Mouse (Mus musculus) brain, embryonic 14.5 days (tissue): Measurements from ENCODE around the gene Snx33.

Experiments used
- CTCF ChIP-seq: fragments of 200-500 bp; IDR thresholded peaks from 2 replicates; pipeline ENCODE4 v1.5.1; 2012; ENCODE audit warnings: inconsistent platforms, mild to moderate bottlenecking, moderate library complexity, borderline replicate concordance; ENCODE audit not compliant: insufficient read depth, insufficient read length; ENCODE audit errors: extremely low read depth
- POLR2A ChIP-seq: fragments of 200-500 bp; IDR thresholded peaks from 2 replicates; pipeline ENCODE4 v1.6.1; 2012; ENCODE audit warnings: mild to moderate bottlenecking, inconsistent platforms, borderline replicate concordance; ENCODE audit not compliant: poor library complexity, insufficient read depth, insufficient read length, severe bottlenecking; ENCODE audit errors: extremely low read depth

DNA sequence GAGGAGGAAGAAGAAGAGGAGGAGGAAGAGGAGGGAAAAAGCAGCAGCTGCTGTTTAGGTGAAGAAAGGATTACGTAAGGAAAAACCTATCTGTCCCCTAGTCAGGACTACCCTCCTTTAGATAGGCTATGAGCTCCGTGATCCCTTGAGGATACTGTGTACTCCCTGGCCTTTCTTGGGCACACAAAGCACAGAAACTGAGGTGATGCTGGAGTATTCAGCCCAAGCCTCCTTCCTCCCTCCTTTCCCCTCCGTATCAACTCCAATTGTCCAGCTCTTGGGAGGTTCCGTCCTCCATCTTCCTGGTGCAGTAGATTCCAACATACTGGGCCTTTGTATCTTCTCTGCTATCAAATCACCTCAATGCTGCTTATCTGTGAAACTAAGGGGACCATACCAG, 5.4 kb downstream of the Snx33 start:
- TF ChIP-seq POLR2A (no peak), CTCF (no peak)
